Mouse (Mus musculus) liver, embryonic 16.5 days (tissue): Measurements from ENCODE around the gene Mrps14. TPM values are rescaled to one million over a fixed set of nuclear protein-coding genes. Genes with fewer than 3 reads are reported as not detected.

Experiments
- polyA plus RNA-seq: library from polyadenylated mRNA; unstranded; fragments of >200 nt; fragmentation: Nextera tagmentation; extraction: Ambion mirVana; gene quantifications from 2 replicates; pipeline ENCODE4 v1.2.1, GENCODE M21; 2015

Mrps14 gene
- polyA plus RNA-seq, 1 experiment from 2014 or later, result 152 TPM

Other genes with a start within 250 kb of the Mrps14 start
- 23.8 and 26.8 TPM in 2 replicates for gene 4930523C07Rik, start 150.8 kb upstream of the Mrps14 start, polyA plus RNA-seq
- gene Tnn, start 41.6 kb upstream of the Mrps14 start, polyA plus RNA-seq, result 0.05 TPM in 1 of 2 replicates, not detected in the other
- gene Cacybp, start 17.7 kb downstream of the Mrps14 start, polyA plus RNA-seq, result 87.0 and 94.7 TPM in 2 replicates